Mouse (Mus musculus): ENCODE results near the gene Plxna4. TPM values are rescaled to one million over a fixed set of nuclear protein-coding genes. Genes with fewer than 3 reads are reported as not detected.

Gene Plxna4
- polyA plus RNA-seq, 1 experiment from 2014 or later, result 18.6 TPM

GRCm38 (mm10) chr6:32388276-32388675, 199.7 kb downstream of the Plxna4 start:
- no peaks in the 10 kb centered on the region for H3K9me3 ChIP-seq (replicated peaks)
- ATAC-seq, result no peak
- H3K4me3 ChIP-seq, result no peak overlapping the region
- H3K4me1 ChIP-seq, result peaks cover 14% of the 10 kb centered on the region
- H3K9ac ChIP-seq, result no peak overlapping the region
- H3K27ac ChIP-seq, result no peak overlapping the region
- H3K27me3 ChIP-seq, result no peaks in the 10 kb centered on the region
- WGBS, result 60% methylated on average over 1 of the region's 1 CpGs
- no peak overlapping the region for H3K4me2 ChIP-seq
- H3K36me3 ChIP-seq (ENCODE audit: poor library complexity, severe bottlenecking), result no peaks in the 10 kb centered on the region

GRCm38 (mm10) chr6:32386915-32387314, 201.1 kb downstream of the Plxna4 start:
- no peaks in the 10 kb centered on the region for H3K27me3 ChIP-seq
- peaks cover 15% of the 10 kb centered on the region for H3K4me1 ChIP-seq
- H3K36me3 ChIP-seq (ENCODE audit: poor library complexity, severe bottlenecking), result no peaks in the 10 kb centered on the region
- H3K9me3 ChIP-seq (replicated peaks), result no peaks in the 10 kb centered on the region
- H3K4me3 ChIP-seq, result no peak overlapping the region
- H3K27ac ChIP-seq, result no peak overlapping the region
- H3K9ac ChIP-seq, result no peak overlapping the region
- WGBS, result 93% methylated on average over 2 of the region's 2 CpGs
- ATAC-seq, result no peak
- no peak overlapping the region for H3K4me2 ChIP-seq

- Histone ChIP-seq H3K36me3 (ENCODE audit: poor library complexity, severe bottlenecking) (no peaks in the 10 kb centered on the region), H3K4me2 (no peak overlapping the region), H3K27me3 (no peaks in the 10 kb centered on the region), H3K9me3 (replicated peaks) (no peaks in the 10 kb centered on the region), H3K27ac (no peak overlapping the region), H3K4me3 (no peak overlapping the region), H3K4me1 (peaks cover 20% of the 10 kb centered on the region), H3K9ac (no peak overlapping the region)
- 67% methylated on average over 8 of the region's 8 CpGs for WGBS
- no peak for ATAC-seq
These were observed 203.1 kb downstream of the Plxna4 start for GRCm38 (mm10) chr6:32384937-32385336.

- H3K27me3 ChIP-seq, result no peaks in the 10 kb centered on the region
- H3K36me3 ChIP-seq (ENCODE audit: poor library complexity, severe bottlenecking), result no peaks in the 10 kb centered on the region
- peaks cover 20% of the 10 kb centered on the region for H3K4me1 ChIP-seq
- no peak overlapping the region for H3K4me3 ChIP-seq
- no peak overlapping the region for H3K27ac ChIP-seq
- no peak for ATAC-seq
- no peak overlapping the region for H3K4me2 ChIP-seq
- 87% methylated on average over 8 of the region's 8 CpGs for WGBS
- no peak overlapping the region for H3K9ac ChIP-seq
- no peaks in the 10 kb centered on the region for H3K9me3 ChIP-seq (replicated peaks)
These were observed 203.6 kb downstream of the Plxna4 start for GRCm38 (mm10) chr6:32384423-32384822.

GRCm38 (mm10) chr6:32381516-32381915, 206.5 kb downstream of the Plxna4 start:
- Histone ChIP-seq H3K36me3 (ENCODE audit: poor library complexity, severe bottlenecking) (no peaks in the 10 kb centered on the region), H3K4me2 (no peak overlapping the region), H3K9ac (no peak overlapping the region), H3K27me3 (no peaks in the 10 kb centered on the region), H3K4me3 (no peak overlapping the region), H3K9me3 (replicated peaks) (no peaks in the 10 kb centered on the region), H3K4me1 (peaks cover 37% of the 10 kb centered on the region), H3K27ac (no peak overlapping the region)
- WGBS, result 73% methylated on average over 10 of the region's 10 CpGs
- no peak for ATAC-seq

GRCm38 (mm10) chr6:32377181-32377580, 210.8 kb downstream of the Plxna4 start:
- WGBS, result 66% methylated on average over 8 of the region's 8 CpGs
- Histone ChIP-seq H3K27me3 (no peaks in the 10 kb centered on the region), H3K36me3 (ENCODE audit: poor library complexity, severe bottlenecking) (no peaks in the 10 kb centered on the region), H3K4me1 (peaks cover 30% of the 10 kb centered on the region), H3K9ac (no peak overlapping the region), H3K27ac (peak overlapping the region; percentile 37; the same call in 1 of the 2 replicates), H3K4me2 (no peak overlapping the region), H3K4me3 (no peak overlapping the region), H3K9me3 (replicated peaks) (no peaks in the 10 kb centered on the region)
- no peak for ATAC-seq

GRCm38 (mm10) chr6:32373931-32374361, 214.0 kb downstream of the Plxna4 start:
- Histone ChIP-seq H3K27ac (peak overlapping the region; percentile 59), H3K4me1 (peaks cover 23% of the 10 kb centered on the region), H3K4me3 (no peak overlapping the region), H3K4me2 (no peak overlapping the region), H3K36me3 (ENCODE audit: poor library complexity, severe bottlenecking) (no peaks in the 10 kb centered on the region), H3K9ac (no peak overlapping the region), H3K27me3 (no peaks in the 10 kb centered on the region), H3K9me3 (replicated peaks) (no peaks in the 10 kb centered on the region)
- peak; percentile 94 for ATAC-seq
- WGBS, result 65% methylated on average over 8 of the region's 8 CpGs

- no peaks in the 10 kb centered on the region for H3K9me3 ChIP-seq (replicated peaks)
- no peak overlapping the region for H3K4me2 ChIP-seq
- H3K27me3 ChIP-seq, result no peaks in the 10 kb centered on the region
- no peak overlapping the region for H3K4me3 ChIP-seq
- 82% methylated on average over 3 of the region's 3 CpGs for WGBS
- H3K36me3 ChIP-seq (ENCODE audit: poor library complexity, severe bottlenecking), result no peaks in the 10 kb centered on the region
- no peak for ATAC-seq
- H3K9ac ChIP-seq, result no peak overlapping the region
- no peak overlapping the region for H3K27ac ChIP-seq
- peaks cover 3% of the 10 kb centered on the region; the same call in 1 of the 2 replicates for H3K4me1 ChIP-seq
These were observed 218.9 kb downstream of the Plxna4 start for GRCm38 (mm10) chr6:32369092-32369491.

GRCm38 (mm10) chr6:32368408-32368807, 219.6 kb downstream of the Plxna4 start:
- no peak overlapping the region for H3K4me3 ChIP-seq
- no peak for ATAC-seq
- H3K4me2 ChIP-seq, result no peak overlapping the region
- no peaks in the 10 kb centered on the region for H3K36me3 ChIP-seq (ENCODE audit: poor library complexity, severe bottlenecking)
- H3K27ac ChIP-seq, result no peak overlapping the region
- no peaks in the 10 kb centered on the region for H3K27me3 ChIP-seq
- no peaks in the 10 kb centered on the region for H3K9me3 ChIP-seq (replicated peaks)
- H3K4me1 ChIP-seq, result no peaks in the 10 kb centered on the region
- H3K9ac ChIP-seq, result no peak overlapping the region
- 81% methylated on average over 4 of the region's 4 CpGs for WGBS

GRCm38 (mm10) chr6:32364933-32365332, 223.1 kb downstream of the Plxna4 start:
- Histone ChIP-seq H3K9ac (no peak overlapping the region), H3K9me3 (replicated peaks) (no peaks in the 10 kb centered on the region), H3K4me2 (no peak overlapping the region), H3K4me1 (peaks cover 19% of the 10 kb centered on the region), H3K4me3 (no peak overlapping the region), H3K36me3 (ENCODE audit: poor library complexity, severe bottlenecking) (no peaks in the 10 kb centered on the region), H3K27me3 (no peaks in the 10 kb centered on the region), H3K27ac (no peak overlapping the region)
- no peak for ATAC-seq
- 91% methylated on average over 5 of the region's 5 CpGs for WGBS

GRCm38 (mm10) chr6:32363489-32364068, 224.4 kb downstream of the Plxna4 start:
- H3K36me3 ChIP-seq (ENCODE audit: poor library complexity, severe bottlenecking), result no peaks in the 10 kb centered on the region
- no peak overlapping the region for H3K4me3 ChIP-seq
- no peaks in the 10 kb centered on the region for H3K9me3 ChIP-seq (replicated peaks)
- H3K4me2 ChIP-seq, result no peak overlapping the region
- ATAC-seq, result no peak; the same call in 1 of the 2 replicates
- peaks cover 19% of the 10 kb centered on the region for H3K4me1 ChIP-seq
- H3K27ac ChIP-seq, result no peak overlapping the region
- 85% methylated on average over 7 of the region's 7 CpGs for WGBS
- no peak overlapping the region for H3K9ac ChIP-seq
- no peaks in the 10 kb centered on the region for H3K27me3 ChIP-seq

- Histone ChIP-seq H3K9me3 (replicated peaks) (no peaks in the 10 kb centered on the region), H3K4me2 (no peak overlapping the region), H3K9ac (no peak overlapping the region), H3K4me3 (no peak overlapping the region), H3K36me3 (ENCODE audit: poor library complexity, severe bottlenecking) (no peaks in the 10 kb centered on the region), H3K27me3 (no peaks in the 10 kb centered on the region), H3K4me1 (peaks cover 19% of the 10 kb centered on the region), H3K27ac (no peak overlapping the region)
- WGBS, result 78% methylated on average over 4 of the region's 4 CpGs
- peak; percentile 65 for ATAC-seq
These were observed 225.6 kb downstream of the Plxna4 start for GRCm38 (mm10) chr6:32362421-32362820.

- Histone ChIP-seq H3K4me1 (peaks cover 25% of the 10 kb centered on the region), H3K4me2 (no peak overlapping the region), H3K9ac (no peak overlapping the region), H3K4me3 (no peak overlapping the region), H3K9me3 (replicated peaks) (no peaks in the 10 kb centered on the region), H3K27me3 (no peaks in the 10 kb centered on the region), H3K27ac (no peak overlapping the region), H3K36me3 (ENCODE audit: poor library complexity, severe bottlenecking) (no peaks in the 10 kb centered on the region)
- ATAC-seq, result no peak
- WGBS, result 62% methylated on average over 3 of the region's 3 CpGs
These were observed 228.3 kb downstream of the Plxna4 start for GRCm38 (mm10) chr6:32359675-32360074.
